Mouse (Mus musculus) mouse embryonic stem cell (cell line): Measurements from ENCODE around the gene Olfr820.
"Not testable (repeated sequence)": the region's sequence is repeated elsewhere in the genome, so short reads cannot be mapped to it uniquely, and the experiment has no call there.

Experiments
- in situ Hi-C, 2 experiments: fragments of 300-500 bp; cut with MboI; formaldehyde crosslinking; loops; 1 replicate in 1 of 2; 3 replicates in 1 of 2; pipeline ENCODE4 v1.14.3; 2019 to 2020; ENCODE audit warnings: low sequenced_read_pairs in 2 of 2, low pct_unique_long_range_greater_than_20kb in 1 of 2, mixed read lengths in 1 of 2; ENCODE audit not compliant: unreplicated experiment in 1 of 2

The Olfr820 gene

GRCm38 (mm10) chr10:130012321-130012720 lies at the start of gene Olfr820:
Olfr820 (plus strand) TSS chr10:130012621.
- in situ Hi-C loops, result no loop called here

- in situ Hi-C loops, result not testable (repeated sequence)
These were observed 46.2 kb upstream of the Olfr820 start for GRCm38 (mm10) chr10:129966232-129966631.

GRCm38 (mm10) chr10:129967166-129967565 lies 45.3 kb upstream of the Olfr820 start, which contains the start of gene Olfr819:
Olfr819 (minus strand) TSS chr10:129967266.
- in situ Hi-C loops, result not testable (repeated sequence)

- in situ Hi-C loops, result not testable (repeated sequence)
These were observed 39.4 kb upstream of the Olfr820 start for GRCm38 (mm10) chr10:129972994-129973393.

- in situ Hi-C loops, result not testable (repeated sequence)
These were observed 36.4 kb upstream of the Olfr820 start, which contains the start of gene Olfr247 for GRCm38 (mm10) chr10:129976040-129976439. Olfr247 (minus strand) TSS chr10:129976140.

GRCm38 (mm10) chr10:129981867-129982266 lies 30.6 kb upstream of the Olfr820 start:
- in situ Hi-C loops, result loop anchor here in 1 of 2 experiments (10.0 kb wide), 1 partner anchor 103 kb away; no protein-coding TSS in a partner anchor

GRCm38 (mm10) chr10:129984962-129985361 lies 27.5 kb upstream of the Olfr820 start, which contains the start of gene Gm10310:
Gm10310 (minus strand) TSS chr10:129985062.
- in situ Hi-C loops, result loop anchor here in 1 of 2 experiments (10.0 kb wide), 1 partner anchor 100 kb away; no protein-coding TSS in a partner anchor

DNA sequence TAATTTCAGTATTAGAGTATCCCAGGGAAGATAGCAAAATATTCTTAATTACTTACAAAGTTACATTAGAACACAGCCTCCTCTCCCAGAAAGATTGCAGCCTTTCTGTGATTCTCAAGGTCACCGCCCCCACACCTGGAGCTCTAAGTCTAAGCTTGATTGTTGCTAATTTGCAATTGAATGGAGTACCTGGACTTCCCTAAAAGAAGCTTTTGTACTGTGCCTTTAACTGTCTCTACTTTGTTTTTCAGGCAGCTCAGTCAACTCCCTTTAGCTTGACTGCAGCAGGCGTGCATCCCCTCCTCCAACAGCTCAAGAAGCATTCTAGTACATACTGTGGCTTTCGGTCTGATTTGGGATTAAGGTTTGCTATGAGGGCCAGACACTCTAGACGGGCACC lies 8.3 kb upstream of the Olfr820 start:
- in situ Hi-C loops, result not testable (repeated sequence)

- in situ Hi-C loops, result not testable (repeated sequence)
These were observed 7.1 kb upstream of the Olfr820 start for GRCm38 (mm10) chr10:130005366-130005765.

DNA sequence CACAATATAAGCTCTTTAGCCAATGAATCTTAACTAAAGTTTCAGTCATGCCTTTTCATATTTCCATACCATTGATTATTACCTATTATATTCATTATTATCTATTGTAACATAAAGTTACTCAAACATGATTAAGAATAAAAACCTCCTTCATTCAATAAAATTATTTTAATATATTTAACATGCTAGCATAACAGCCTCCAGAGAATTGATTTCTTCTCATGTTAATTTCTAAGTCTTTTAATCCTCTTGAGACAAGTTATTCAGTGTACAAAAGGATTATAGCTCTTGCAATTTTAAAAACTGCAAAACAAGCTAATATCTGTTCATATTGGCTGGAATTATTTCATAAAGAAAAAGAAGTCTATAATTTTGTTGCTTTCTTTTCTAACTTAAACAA lies 17.6 kb downstream of the Olfr820 start, which contains the start of gene Olfr821:
TSS of gene Olfr821 (plus strand) at position 301 of the 400 bp plus-strand sequence.
- in situ Hi-C loops, result no loop called here

DNA sequence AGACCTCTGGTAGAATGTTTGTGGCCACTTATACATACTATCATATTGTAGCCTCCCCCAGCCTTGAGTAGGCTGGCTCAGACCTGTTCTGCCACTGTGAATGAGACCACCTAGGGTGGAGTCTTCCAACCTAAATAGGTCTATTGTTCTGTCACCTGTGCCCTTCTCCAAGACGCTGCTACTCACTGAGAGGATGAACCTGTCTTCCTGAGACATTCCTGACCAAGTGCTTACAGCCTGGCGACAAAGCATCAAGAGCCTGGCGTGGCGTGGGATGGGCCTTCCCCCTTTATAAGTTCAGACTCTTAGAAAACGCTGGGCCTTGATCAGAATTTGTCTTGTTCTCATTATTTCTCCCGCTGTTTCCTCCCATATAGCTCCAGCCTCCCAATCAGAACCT lies 24.7 kb downstream of the Olfr820 start:
- in situ Hi-C loops, result no loop called here
